Mouse (Mus musculus) midbrain, embryonic 10.5 days (tissue): ENCODE results near the gene Hira. TPM values are rescaled to one million over a fixed set of nuclear protein-coding genes. Genes with fewer than 3 reads are reported as not detected.
"Not testable (repeated sequence)": the region's sequence is repeated elsewhere in the genome, so short reads cannot be mapped to it uniquely, and the experiment has no call there.

Experiments
- DNase-seq: peaks from one replicate; pipeline ENCODE4 v3.0.0-alpha.2; 2017; ENCODE audit warnings: low spot score
- H3K27ac ChIP-seq: fragments of 300-500 bp; sonication (generic); replicated peaks from 2 replicates; pipeline ENCODE4 v1.5.1; 2016; ENCODE audit warnings: mild to moderate bottlenecking
- H3K27me3 ChIP-seq: fragments of 300-500 bp; sonication (generic); 2 replicates; pipeline ENCODE4 v1.6.1; 2016; ENCODE audit warnings: low read depth, mild to moderate bottlenecking; ENCODE audit not compliant: poor library complexity, severe bottlenecking
- H3K36me3 ChIP-seq: fragments of 300-500 bp; sonication (generic); 2 replicates; pipeline ENCODE4 v1.6.1; 2016; ENCODE audit warnings: mild to moderate bottlenecking, moderate library complexity
- H3K4me1 ChIP-seq: fragments of 300-500 bp; sonication (generic); 2 replicates; pipeline ENCODE4 v1.6.1; 2016
- H3K4me3 ChIP-seq: fragments of 300-500 bp; sonication (generic); 2 replicates; pipeline ENCODE4 v1.5.1; 2016; ENCODE audit warnings: mild to moderate bottlenecking, moderate library complexity
- H3K9me3 ChIP-seq: fragments of 300-500 bp; sonication (generic); replicated peaks from 2 replicates; pipeline ENCODE4 v1.6.1; 2016; ENCODE audit warnings: mild to moderate bottlenecking
- WGBS: fragments of 180-500 bp; shearing (Covaris S2); methylation state at CpG from one replicate; pipeline ENCODE4 v1.1.7; 2016; 5-methylcytosine and 5-hydroxymethylcytosine counted together
- polyA plus RNA-seq: library from polyadenylated mRNA; unstranded; fragments of >200 nt; fragmentation: Nextera tagmentation; extraction: Ambion mirVana; gene quantifications from 2 replicates; pipeline ENCODE4 v1.2.1, GENCODE M21; 2016

Gene Hira
- polyA plus RNA-seq, 1 experiment from 2014 or later, result 21.2 TPM

GRCm38 (mm10) chr16:18948941-18949340, 72.1 kb downstream of the Hira start:
- no peak overlapping the region for H3K27ac ChIP-seq
- H3K4me1 ChIP-seq, result no peaks in the 10 kb centered on the region
- H3K36me3 ChIP-seq, result peaks cover 99% of the 10 kb centered on the region
- no peaks in the 10 kb centered on the region for H3K27me3 ChIP-seq
- WGBS, result 96% methylated on average over 9 of the region's 9 CpGs
- DNase-seq, result no peak
- no peak overlapping the region for H3K4me3 ChIP-seq
- H3K9me3 ChIP-seq, result no peaks in the 10 kb centered on the region

DNA sequence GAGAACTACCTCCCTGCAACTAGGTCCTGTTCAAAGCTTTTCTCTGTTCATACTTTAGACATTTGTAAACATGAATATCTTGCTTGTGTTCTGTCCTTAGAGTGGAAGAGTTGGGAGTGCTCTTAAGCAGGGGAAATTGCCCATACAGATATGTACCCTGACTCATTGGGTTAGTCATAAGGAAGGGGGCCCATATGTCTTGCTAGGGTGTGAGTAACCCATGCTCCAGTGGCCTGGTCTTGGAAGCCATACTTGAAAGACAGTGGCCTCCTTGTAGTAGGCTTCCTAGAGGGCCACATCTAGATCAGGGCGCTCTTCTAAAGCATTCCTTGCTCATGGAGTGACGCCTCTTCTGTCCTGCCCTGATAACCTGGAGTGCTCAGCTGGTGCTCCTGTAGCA, 73.5 kb downstream of the Hira start:
- Histone ChIP-seq H3K4me1 (no peaks in the 10 kb centered on the region), H3K27ac (no peak overlapping the region), H3K36me3 (peaks cover 100% of the 10 kb centered on the region), H3K27me3 (no peaks in the 10 kb centered on the region), H3K4me3 (no peak overlapping the region), H3K9me3 (no peaks in the 10 kb centered on the region)
- DNase-seq, result no peak
- 92% methylated on average over 2 of the region's 2 CpGs for whole genome bisulfite sequencing

- Histone ChIP-seq H3K9me3 (no peaks in the 10 kb centered on the region), H3K27me3 (no peaks in the 10 kb centered on the region), H3K4me3 (no peak overlapping the region), H3K36me3 (peaks cover 100% of the 10 kb centered on the region), H3K27ac (no peak overlapping the region), H3K4me1 (no peaks in the 10 kb centered on the region)
- no peak for DNase-seq
These were observed 76.0 kb downstream of the Hira start for GRCm38 (mm10) chr16:18952813-18953212.

GRCm38 (mm10) chr16:18955070-18955469, 78.2 kb downstream of the Hira start:
- Histone ChIP-seq H3K36me3 (peaks cover 92% of the 10 kb centered on the region), H3K27ac (no peak overlapping the region), H3K9me3 (peaks cover 3% of the 10 kb centered on the region), H3K4me1 (no peaks in the 10 kb centered on the region), H3K27me3 (no peaks in the 10 kb centered on the region), H3K4me3 (no peak overlapping the region)
- WGBS, result 88% methylated on average over 3 of the region's 3 CpGs
- DNase-seq, result no peak

DNA sequence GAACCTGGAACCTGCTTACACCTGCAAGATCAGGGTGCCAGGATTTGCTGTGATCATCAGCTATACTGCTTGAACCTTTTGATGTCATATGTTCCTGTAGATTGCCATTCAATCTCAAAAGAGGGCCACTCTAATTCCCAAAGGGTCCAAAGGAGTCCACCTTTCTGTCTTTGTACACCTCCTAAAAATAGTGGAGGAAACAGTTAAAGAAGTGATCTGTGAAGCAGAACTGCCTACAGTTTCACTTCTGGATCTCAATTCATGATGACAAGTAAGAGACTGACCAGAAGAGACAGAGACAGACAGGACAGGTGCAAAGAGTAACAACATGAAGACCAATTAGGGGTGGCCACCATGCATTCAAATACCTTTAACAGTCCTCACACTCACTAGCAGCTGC, 86.6 kb downstream of the Hira start:
- DNase-seq, result no peak
- no peaks in the 10 kb centered on the region for H3K4me1 ChIP-seq
- H3K4me3 ChIP-seq, result no peak overlapping the region
- H3K27ac ChIP-seq, result no peak overlapping the region
- H3K27me3 ChIP-seq, result no peaks in the 10 kb centered on the region
- H3K36me3 ChIP-seq, result peaks cover 90% of the 10 kb centered on the region
- peaks cover 19% of the 10 kb centered on the region for H3K9me3 ChIP-seq

DNA sequence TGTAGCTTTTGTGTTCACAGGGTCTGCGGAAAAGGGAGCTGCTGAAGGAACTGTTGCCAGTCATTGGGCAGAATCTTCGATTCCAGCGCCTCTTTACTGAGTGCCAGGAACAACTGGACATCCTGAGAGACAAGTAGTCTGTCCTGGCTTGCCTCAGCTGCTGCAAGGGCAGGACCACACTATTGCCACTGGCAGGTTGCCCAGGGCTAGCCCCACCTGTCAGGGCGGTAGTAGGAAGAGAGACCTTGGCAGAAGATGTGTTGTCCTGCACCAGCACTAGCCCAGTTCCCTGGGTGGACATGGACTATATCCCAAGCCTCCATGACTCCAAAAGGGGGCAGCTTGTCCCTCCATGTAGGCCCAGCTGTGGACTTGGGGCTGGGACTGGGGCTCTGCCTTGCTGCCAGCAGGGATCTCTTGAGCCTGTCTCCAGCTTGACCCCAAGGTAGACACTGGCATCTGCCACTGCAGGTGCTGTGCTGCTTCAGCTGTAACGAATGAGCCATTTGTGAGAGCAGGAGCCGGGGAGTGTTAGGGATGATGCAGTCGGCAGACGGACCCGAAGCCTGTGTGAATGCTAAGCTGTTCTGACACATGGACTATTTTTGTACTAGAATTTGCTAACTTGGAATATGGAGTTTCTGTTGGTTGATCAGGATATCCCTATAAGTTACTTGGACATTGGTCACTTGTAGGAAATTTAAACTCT, 92.7 kb downstream of the Hira start:
- Histone ChIP-seq H3K27me3 (no peaks in the 10 kb centered on the region), H3K4me3 (no peak overlapping the region), H3K27ac (no peak overlapping the region), H3K9me3 (no peaks in the 10 kb centered on the region; the same call in 1 of the 2 replicates), H3K4me1 (no peaks in the 10 kb centered on the region), H3K36me3 (peaks cover 87% of the 10 kb centered on the region)
- 96% methylated on average over 9 of the region's 9 CpGs for WGBS
- DNase-seq, result no peak

DNA sequence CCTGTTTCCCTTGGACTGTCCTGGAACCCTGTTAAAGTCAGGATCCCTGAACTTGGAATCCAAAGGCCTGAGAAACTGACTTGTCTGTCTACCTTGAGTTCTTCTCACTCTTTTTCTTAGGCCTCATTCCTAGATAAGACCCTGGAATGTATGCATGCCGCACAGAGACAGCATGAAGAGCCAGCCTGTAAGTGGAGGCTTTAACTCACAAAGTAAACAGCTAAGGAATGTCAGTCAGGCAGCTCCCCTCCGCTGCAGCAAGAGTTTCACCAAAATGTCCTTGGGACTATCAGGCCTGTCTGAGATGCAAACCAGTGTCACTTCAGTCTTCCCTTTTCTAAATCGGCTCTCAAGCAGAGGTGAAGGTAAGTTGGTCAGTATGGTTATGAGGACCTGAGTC, 94.0 kb downstream of the Hira start:
- Histone ChIP-seq H3K4me1 (no peaks in the 10 kb centered on the region), H3K4me3 (no peak overlapping the region), H3K36me3 (peaks cover 83% of the 10 kb centered on the region), H3K27ac (no peak overlapping the region), H3K9me3 (peaks cover 7% of the 10 kb centered on the region), H3K27me3 (no peaks in the 10 kb centered on the region)
- DNase-seq, result no peak
- 80% methylated on average over 3 of the region's 3 CpGs for WGBS

- Histone ChIP-seq H3K36me3 (peaks cover 49% of the 10 kb centered on the region), H3K9me3 (peaks cover 21% of the 10 kb centered on the region)
- WGBS, result 84% methylated on average over 23 of the region's 23 CpGs
- H3K4me1 ChIP-seq, H3K4me3 ChIP-seq, H3K27me3 ChIP-seq, DNase-seq, H3K27ac ChIP-seq: not testable (repeated sequence)
These were observed 98.8 kb downstream of the Hira start for GRCm38 (mm10) chr16:18975665-18976064.

- H3K4me1 ChIP-seq, result no peaks in the 10 kb centered on the region
- 79% methylated on average over 23 of the region's 23 CpGs for WGBS
- DNase-seq, result peak; percentile 24
- no peak overlapping the region for H3K4me3 ChIP-seq
- no peak overlapping the region for H3K27ac ChIP-seq
- no peaks in the 10 kb centered on the region for H3K27me3 ChIP-seq
- H3K36me3 ChIP-seq, result peaks cover 42% of the 10 kb centered on the region
- peaks cover 21% of the 10 kb centered on the region for H3K9me3 ChIP-seq
These were observed 99.5 kb downstream of the Hira start for GRCm38 (mm10) chr16:18976315-18976714.

DNA sequence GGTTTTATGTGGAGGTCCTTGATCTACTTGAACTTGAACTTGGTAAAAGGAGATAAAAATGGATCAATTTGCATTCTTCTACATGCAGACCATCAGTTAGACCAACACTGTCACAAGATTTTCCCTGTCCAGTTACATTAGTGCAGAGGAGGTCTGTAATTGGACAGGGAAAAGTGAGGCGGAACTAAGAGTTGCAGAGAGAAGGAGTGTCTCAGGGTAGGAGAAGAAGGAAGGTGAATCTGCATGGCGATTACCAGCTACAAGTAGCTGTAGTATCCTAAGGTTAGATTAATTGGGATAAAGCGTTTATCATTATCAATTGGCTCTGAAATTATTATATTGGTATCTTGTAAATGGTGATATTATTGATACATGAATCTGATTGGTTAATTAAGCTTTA, 109.5 kb downstream of the Hira start:
- 97% methylated on average over 3 of the region's 3 CpGs for WGBS
- Histone ChIP-seq H3K9me3 (no peaks in the 10 kb centered on the region), H3K36me3 (no peaks in the 10 kb centered on the region), H3K4me1 (no peaks in the 10 kb centered on the region), H3K27ac (no peak overlapping the region), H3K4me3 (no peak overlapping the region), H3K27me3 (no peaks in the 10 kb centered on the region)
- no peak for DNase-seq

DNA sequence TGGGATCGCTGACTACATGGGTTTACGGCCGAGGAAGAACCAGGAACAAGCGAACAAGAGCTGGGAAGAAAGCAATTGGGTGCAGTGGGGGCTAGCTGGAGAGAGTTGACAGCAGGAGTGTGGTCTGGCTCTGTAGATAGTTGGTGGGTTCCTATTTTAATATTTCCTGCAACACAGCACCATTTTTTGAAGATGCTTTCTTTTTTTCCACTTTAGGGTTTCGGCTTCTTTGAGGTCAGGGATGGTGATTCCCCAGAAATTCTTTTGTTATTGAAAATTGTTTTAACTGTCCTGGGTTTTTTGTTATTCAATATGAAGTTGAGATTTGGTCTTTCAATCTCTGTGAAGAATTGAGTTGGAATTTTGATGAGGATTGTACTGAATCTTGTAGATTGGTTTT, 110.0 kb downstream of the Hira start:
- no peaks in the 10 kb centered on the region for H3K9me3 ChIP-seq
- no peak for DNase-seq
- 90% methylated on average over 5 of the region's 5 CpGs for WGBS

GRCm38 (mm10) chr16:19002610-19003389, 126.0 kb downstream of the Hira start:
- WGBS, result 52% methylated on average over 2 of the region's 2 CpGs
- H3K36me3 ChIP-seq, H3K27ac ChIP-seq, H3K4me3 ChIP-seq, H3K9me3 ChIP-seq, H3K27me3 ChIP-seq, H3K4me1 ChIP-seq: not testable (repeated sequence)
- peak; percentile 19 for DNase-seq

More for the DNA sequence above, 110.0 kb downstream of the Hira start:
- no peaks in the 10 kb centered on the region for H3K4me1 ChIP-seq
- H3K27ac ChIP-seq, result no peak overlapping the region
- H3K27me3 ChIP-seq, result no peaks in the 10 kb centered on the region
- H3K36me3 ChIP-seq, result no peaks in the 10 kb centered on the region
- no peak overlapping the region for H3K4me3 ChIP-seq

DNA sequence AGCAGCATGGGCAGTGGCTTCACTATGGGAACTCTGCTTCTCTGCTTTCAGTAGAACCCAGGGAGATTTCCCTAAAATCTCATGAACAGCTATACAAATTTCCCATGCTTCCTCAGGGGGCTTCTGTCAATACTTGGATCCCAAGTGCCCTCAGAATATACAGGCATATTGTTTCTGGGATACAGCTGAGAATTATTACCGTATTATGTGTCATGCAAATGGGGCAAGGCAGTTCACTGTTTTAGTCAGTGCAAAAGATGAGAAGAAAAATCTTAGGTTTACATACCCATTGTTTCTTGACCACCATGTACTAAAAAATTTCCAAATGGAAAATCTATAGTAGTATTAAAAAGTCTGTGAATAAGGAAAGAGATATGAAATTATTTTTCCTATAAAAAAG, 126.9 kb downstream of the Hira start:
- WGBS, result 81% methylated on average over 1 of the region's 1 CpGs
- Histone ChIP-seq H3K27me3 (no peaks in the 10 kb centered on the region), H3K9me3 (0 out of 2 replicates have a peak, but pooled peaks cover 3% of the 10 kb centered on the region), H3K36me3 (no peaks in the 10 kb centered on the region), H3K4me1 (no peaks in the 10 kb centered on the region), H3K4me3 (no peak overlapping the region), H3K27ac (no peak overlapping the region)
- DNase-seq, result no peak
